Mouse (Mus musculus) thymus, adult 2 months (tissue): ENCODE results near the gene Prpf39. TPM values are rescaled to one million over a fixed set of nuclear protein-coding genes. Genes with fewer than 3 reads are reported as not detected.

Experiments
- DNase-seq: peaks from one replicate; pipeline ENCODE4 v3.0.0; 2021
- H3K27ac ChIP-seq: fragments of 200-500 bp; 2 replicates; pipeline ENCODE4 v1.5.1; 2012; ENCODE audit warnings: low read length, control low read depth; ENCODE audit not compliant: control insufficient read depth, insufficient read depth
- H3K27me3 ChIP-seq: fragments of 200-500 bp; 2 replicates; pipeline ENCODE4 v1.6.1; 2012; ENCODE audit warnings: mild to moderate bottlenecking, low read length, moderate library complexity, mixed read lengths; ENCODE audit not compliant: control insufficient read depth, insufficient read depth
- H3K36me3 ChIP-seq: fragments of 200-500 bp; 2 replicates; pipeline ENCODE4 v1.6.1; 2012; ENCODE audit warnings: mild to moderate bottlenecking, low read length, moderate library complexity; ENCODE audit not compliant: control insufficient read depth, insufficient read depth
- H3K4me1 ChIP-seq: fragments of 200-500 bp; replicated peaks from 2 replicates; pipeline ENCODE4 v1.6.1; 2012; ENCODE audit warnings: low read length; ENCODE audit not compliant: control insufficient read depth, insufficient read depth
- H3K4me3 ChIP-seq: fragments of 200-500 bp; 2 replicates; pipeline ENCODE4 v1.5.1; 2012; ENCODE audit warnings: mild to moderate bottlenecking, low read length, control low read depth, moderate library complexity; ENCODE audit not compliant: control insufficient read depth, insufficient read depth
- CTCF ChIP-seq: fragments of 200-500 bp; IDR thresholded peaks from 2 replicates; pipeline ENCODE4 v1.5.1; 2012; ENCODE audit warnings: mild to moderate bottlenecking, control low read depth, low read length, moderate library complexity, borderline replicate concordance; ENCODE audit not compliant: control insufficient read depth, poor library complexity, insufficient read depth; ENCODE audit errors: extremely low read depth
- POLR2A ChIP-seq: fragments of 200-500 bp; IDR thresholded peaks from 2 replicates; pipeline ENCODE4 v1.6.1; 2012; ENCODE audit warnings: mild to moderate bottlenecking, low read length, control low read depth, moderate library complexity; ENCODE audit not compliant: control insufficient read depth, poor library complexity, insufficient read depth; ENCODE audit errors: extremely low read depth
- WGBS: fragments of 180-500 bp; shearing (Covaris S2); methylation state at CpG from one replicate; pipeline ENCODE4 v1.1.7; 2018; 5-methylcytosine and 5-hydroxymethylcytosine counted together
- polyA plus RNA-seq: library from polyadenylated mRNA; depleted of rRNA; stranded (reverse); fragments of >200 nt; gene quantifications from 2 replicates; pipeline ENCODE4 v1.2.3, GENCODE M21; 2012

Gene Prpf39
- polyA plus RNA-seq, 1 experiment, result 18.7 TPM

DNA sequence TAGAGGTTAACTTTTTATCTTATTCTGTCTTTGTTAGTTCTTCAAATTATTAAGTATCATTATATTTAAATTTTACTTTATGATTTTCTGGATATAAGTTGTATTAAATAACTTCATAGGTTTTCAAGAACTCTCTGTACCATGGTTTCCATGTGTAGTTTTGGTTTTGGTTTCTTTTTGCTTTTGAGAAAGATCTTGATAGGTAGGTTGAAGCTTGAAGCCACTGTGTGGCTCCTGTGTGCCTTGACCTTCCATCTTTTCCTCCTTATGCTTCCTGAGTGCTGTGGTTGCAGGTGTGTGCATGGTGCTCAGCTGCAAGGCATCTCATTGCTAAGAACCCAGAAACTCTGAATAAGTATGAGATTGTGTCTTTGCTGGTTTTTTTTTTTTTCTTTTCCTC is 12.7 kb downstream of the Prpf39 start:
- H3K4me3 ChIP-seq, result no peak overlapping the region
- no peaks in the 10 kb centered on the region for H3K27me3 ChIP-seq
- peaks cover 26% of the 10 kb centered on the region for H3K36me3 ChIP-seq
- TF ChIP-seq CTCF (no peak), POLR2A (no peak)
- no peaks in the 10 kb centered on the region for H3K4me1 ChIP-seq
- H3K27ac ChIP-seq, result no peak overlapping the region
- DNase-seq, result no peak

DNA sequence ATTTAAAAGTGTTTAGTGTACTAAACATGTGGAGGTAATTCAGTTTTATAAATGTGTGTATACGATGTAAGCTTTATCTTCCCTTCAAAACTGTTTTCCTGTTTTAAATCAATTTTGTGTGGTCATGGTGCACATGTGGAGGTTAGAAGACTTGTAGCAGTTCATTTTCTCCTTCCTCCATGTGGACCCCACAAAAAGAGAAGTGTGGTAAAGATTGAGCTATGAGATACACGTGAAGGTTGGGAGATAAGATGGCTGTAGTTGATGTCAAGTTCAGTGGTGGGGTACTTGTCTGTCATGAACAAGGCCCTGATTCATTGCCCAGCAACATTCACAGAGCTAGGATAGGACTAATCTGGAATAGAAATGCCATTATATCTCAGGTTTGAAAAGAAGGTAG is 22.1 kb downstream of the Prpf39 start:
- H3K4me1 ChIP-seq, result no peaks in the 10 kb centered on the region
- TF ChIP-seq POLR2A (no peak), CTCF (no peak)

DNA sequence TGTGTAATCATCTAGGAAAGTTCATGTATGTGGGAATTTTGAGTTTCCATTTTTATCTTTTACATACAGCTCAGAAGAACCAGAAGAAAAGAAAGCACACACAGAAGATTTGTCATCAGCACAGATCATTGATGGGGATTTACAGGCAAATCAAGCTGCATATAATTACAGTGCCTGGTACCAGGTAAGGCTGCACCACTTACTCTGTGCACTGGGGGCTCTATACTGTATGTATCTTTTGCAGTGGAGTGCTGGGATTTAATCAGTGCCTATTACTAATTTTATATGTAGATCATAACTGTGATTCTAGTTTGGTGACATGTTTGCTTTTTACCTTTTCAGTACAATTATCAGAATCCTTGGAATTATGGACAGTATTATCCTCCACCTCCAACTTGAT is 24.9 kb downstream of the Prpf39 start:
- H3K27me3 ChIP-seq, result no peaks in the 10 kb centered on the region
- H3K4me3 ChIP-seq, result no peak overlapping the region
- peaks cover 53% of the 10 kb centered on the region for H3K36me3 ChIP-seq
- no peak for DNase-seq
- no peak overlapping the region for H3K27ac ChIP-seq
- H3K4me1 ChIP-seq, result peaks cover 5% of the 10 kb centered on the region
- TF ChIP-seq POLR2A (no peak), CTCF (no peak)

More for the DNA sequence above, 22.1 kb downstream of the Prpf39 start:
- Histone ChIP-seq H3K27me3 (no peaks in the 10 kb centered on the region), H3K27ac (no peak overlapping the region), H3K4me3 (no peak overlapping the region), H3K36me3 (peaks cover 68% of the 10 kb centered on the region)
- no peak for DNase-seq
- WGBS, result 29% methylated on average over 2 of the region's 2 CpGs

DNA sequence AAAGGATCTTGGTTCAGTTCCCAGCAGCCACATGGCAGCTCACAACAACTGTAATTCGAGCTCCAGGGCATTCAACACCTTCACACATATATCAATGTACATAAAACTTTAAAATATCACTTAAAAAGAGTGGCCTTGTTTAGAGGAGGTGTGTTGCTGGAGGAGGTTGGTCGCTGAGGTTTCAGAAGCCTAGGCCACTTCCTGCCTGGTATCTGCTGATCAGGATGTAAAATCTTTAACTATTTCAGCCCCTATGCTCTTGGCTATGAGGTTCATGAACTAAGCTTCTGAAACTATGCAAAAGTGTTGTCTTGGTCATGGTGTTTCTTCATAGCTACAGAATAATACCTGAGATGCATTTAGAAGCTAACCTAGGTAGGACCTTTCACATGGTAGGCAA is 29.1 kb downstream of the Prpf39 start:
- no peaks in the 10 kb centered on the region for H3K27me3 ChIP-seq
- 3% methylated on average over 2 of the region's 2 CpGs for WGBS
- H3K27ac ChIP-seq, result 0 out of 2 replicates have a peak overlapping the region, but pooled peaks have one; percentile 36
- no peak for TF ChIP-seq POLR2A
- TF ChIP-seq CTCF, result no peak
- peak; percentile 30 for DNase-seq
- no peak overlapping the region for H3K4me3 ChIP-seq
- H3K4me1 ChIP-seq, result peaks cover 5% of the 10 kb centered on the region
- H3K36me3 ChIP-seq, result peaks cover 40% of the 10 kb centered on the region

DNA sequence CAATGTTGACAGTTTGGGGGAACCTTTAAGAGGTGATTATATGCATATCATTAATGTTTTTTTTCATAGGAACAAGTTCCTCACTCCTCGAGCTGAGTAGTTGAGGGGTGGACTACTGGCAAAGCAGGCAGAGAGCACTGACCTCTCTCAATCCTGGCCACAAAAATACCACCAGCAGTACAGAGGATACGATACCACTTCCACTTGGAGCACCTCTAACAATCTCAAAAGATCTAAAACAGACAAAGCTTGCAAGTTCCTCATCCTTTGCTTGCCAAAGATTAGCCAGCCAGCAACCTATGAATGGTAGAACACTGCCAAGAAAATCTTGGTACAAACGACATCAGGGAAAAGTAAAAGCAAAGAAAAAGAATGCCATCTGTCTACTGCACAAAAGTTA is 30.1 kb downstream of the Prpf39 start:
- no peak overlapping the region for H3K4me3 ChIP-seq
- H3K27me3 ChIP-seq, result no peaks in the 10 kb centered on the region
- TF ChIP-seq CTCF (no peak), POLR2A (no peak)
- peaks cover 5% of the 10 kb centered on the region for H3K4me1 ChIP-seq
- H3K36me3 ChIP-seq, result peaks cover 31% of the 10 kb centered on the region
- WGBS, result 16% methylated on average over 3 of the region's 3 CpGs
- no peak for DNase-seq
- H3K27ac ChIP-seq, result no peak overlapping the region

DNA sequence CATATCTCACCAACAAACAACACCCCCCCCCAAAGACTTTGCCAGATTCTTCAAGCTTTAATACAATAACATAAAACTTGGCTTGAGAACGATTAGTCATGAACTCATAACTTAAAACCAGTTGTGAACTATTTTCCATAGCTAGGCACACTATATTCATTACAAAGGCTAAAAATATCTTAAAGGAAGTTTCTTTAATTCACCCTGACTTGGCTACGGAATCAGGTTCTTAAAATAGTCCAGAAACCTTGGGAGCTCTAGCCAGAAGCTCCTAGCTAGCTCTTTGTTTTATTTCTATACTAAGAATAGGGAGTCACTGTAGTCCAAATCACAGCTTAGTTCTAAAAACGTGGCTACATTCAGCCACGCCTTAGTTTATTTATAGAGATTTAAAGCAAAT is 32.3 kb downstream of the Prpf39 start:
- Histone ChIP-seq H3K27me3 (no peaks in the 10 kb centered on the region), H3K27ac (no peak overlapping the region), H3K4me1 (peaks cover 5% of the 10 kb centered on the region), H3K36me3 (peaks cover 16% of the 10 kb centered on the region), H3K4me3 (no peak overlapping the region)
- TF ChIP-seq CTCF, result no peak
- no peak for TF ChIP-seq POLR2A
- DNase-seq, result no peak
- 87% methylated on average over 4 of the region's 4 CpGs for WGBS
